8 mouse cellular contexts compared by ENCODE assay signal in the genomic region with DNA sequence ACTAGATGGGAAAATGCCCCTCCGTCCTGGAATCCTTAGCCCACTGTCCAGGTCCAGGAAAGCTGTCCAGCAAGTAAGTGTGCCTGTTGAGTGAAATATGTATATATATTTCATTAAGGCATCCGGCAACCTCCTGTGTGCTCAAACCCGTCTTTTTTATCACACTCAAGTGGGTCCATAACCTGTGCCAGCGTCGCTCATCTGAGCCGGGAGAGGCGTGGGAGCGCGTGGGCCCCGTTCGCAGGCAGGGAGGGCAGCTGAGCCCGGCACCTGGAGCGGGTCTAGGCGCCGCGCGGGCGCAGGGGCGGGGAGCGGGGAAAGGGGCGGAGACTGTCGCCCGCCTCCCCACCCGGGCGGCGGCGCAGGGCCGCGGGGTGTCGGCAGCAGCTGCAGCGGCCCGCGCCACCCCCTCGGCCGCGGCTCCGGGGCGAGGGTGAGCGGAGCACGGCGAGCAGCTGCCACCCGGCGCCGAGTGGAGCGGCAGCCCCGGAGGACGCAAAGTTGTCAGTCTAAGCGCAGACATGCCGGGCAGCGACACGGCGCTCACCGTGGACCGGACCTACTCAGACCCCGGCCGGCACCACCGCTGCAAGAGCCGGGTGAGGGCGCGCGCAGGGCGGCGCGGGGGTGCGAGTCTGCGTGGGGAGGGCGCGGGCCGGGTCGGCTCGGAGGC.
DNase-seq lines count a peak whose midpoint lies in the region; ATAC-seq and TF ChIP-seq lines count a peak whose summit lies in the region.

No protein-coding gene starts in this region.

- H3K27ac ChIP-seq in forebrain, embryonic 11.5 days (ENCODE audit: low read depth, low read length), result peak overlapping the region; percentile 37; the same call in 1 of the 2 replicates
- peak overlapping the region; percentile 81 for H3K27ac ChIP-seq in heart, embryonic 16.5 days (ENCODE audit: low read length)
- H3K27ac ChIP-seq in liver, embryonic 14.5 days, result no peak overlapping the region
- peak overlapping the region; percentile 80 for H3K27ac ChIP-seq in neural tube, embryonic 13.5 days (replicated peaks)
- peak overlapping the region; percentile 3 for H3K27ac ChIP-seq in testis, adult 2 months (ENCODE audit: control insufficient read depth, insufficient read depth, low read depth, low read length)

- H3K27me3 ChIP-seq in forebrain, embryonic 11.5 days (ENCODE audit: control insufficient read depth, insufficient read depth, low read length), result peaks cover 2% of the 10 kb centered on the region; the same call in 1 of the 2 replicates
- H3K27me3 ChIP-seq in heart, embryonic 16.5 days (ENCODE audit: control insufficient read depth, insufficient read depth, low read length), result no peaks in the 10 kb centered on the region
- peaks cover 44% of the 10 kb centered on the region for H3K27me3 ChIP-seq in liver, embryonic 14.5 days (ENCODE audit: control insufficient read depth, insufficient read depth, low read length)
- H3K27me3 ChIP-seq in neural tube, embryonic 13.5 days, result peaks cover 20% of the 10 kb centered on the region
- H3K27me3 ChIP-seq in testis, adult 2 months (ENCODE audit: control insufficient read depth, insufficient read depth, low read length), result no peaks in the 10 kb centered on the region

- DNase-seq in CD4-positive helper T cell, adult 2 months (ENCODE audit: low read depth, low spot score), result peak; percentile 81
- peak; percentile 22 to 27 for DNase-seq in adrenal gland, postnatal 4 days (ENCODE audit: low spot score in 2 of 2)
- no peak for DNase-seq in forebrain, embryonic 11.5 days (ENCODE audit: low spot score)
- DNase-seq in kidney, postnatal 14 days, result peak; percentile 85
- no peak for DNase-seq in liver, embryonic 14.5 days (ENCODE audit: low read depth in 3 of 3, low spot score in 3 of 3)

- H3K9me3 ChIP-seq in forebrain, embryonic 11.5 days (ENCODE audit: control insufficient read depth, low read length), result no peaks in the 10 kb centered on the region
- no peaks in the 10 kb centered on the region for H3K9me3 ChIP-seq in heart, embryonic 16.5 days (replicated peaks; ENCODE audit: control insufficient read depth, low read length)
- no peaks in the 10 kb centered on the region for H3K9me3 ChIP-seq in liver, embryonic 14.5 days (ENCODE audit: control insufficient read depth, low read length)
- H3K9me3 ChIP-seq in neural tube, embryonic 13.5 days, result no peaks in the 10 kb centered on the region

- peak overlapping the region; percentile 72 for H3K4me3 ChIP-seq in forebrain, embryonic 11.5 days (ENCODE audit: low read depth, low read length)
- H3K4me3 ChIP-seq in heart, embryonic 16.5 days (ENCODE audit: low read length), result peak overlapping the region; percentile 66
- peak overlapping the region; percentile 59 to 68 for H3K4me3 ChIP-seq in liver, embryonic 14.5 days (ENCODE audit: insufficient read depth in 1 of 2, low read depth in 2 of 2, low read length in 2 of 2)
- H3K4me3 ChIP-seq in neural tube, embryonic 13.5 days, result peak overlapping the region; percentile 69
- H3K4me3 ChIP-seq in testis, adult 2 months (ENCODE audit: control insufficient read depth, low read depth, low read length), result peak overlapping the region; percentile 84

- H3K4me1 ChIP-seq in forebrain, embryonic 11.5 days (replicated peaks; ENCODE audit: control insufficient read depth, insufficient read depth, low read length), result peaks cover 3% of the 10 kb centered on the region; the same call in 1 of the 2 replicates
- H3K4me1 ChIP-seq in heart, embryonic 16.5 days (ENCODE audit: control insufficient read depth, insufficient read depth, low read length), result peaks cover 17% of the 10 kb centered on the region
- peaks cover 0 to 10% of the 10 kb centered on the region in 2 experiments; a peak in 2 of 4 replicates for H3K4me1 ChIP-seq in liver, embryonic 14.5 days (replicated peaks; ENCODE audit: control insufficient read depth in 2 of 2, insufficient read depth in 2 of 2, low read length in 1 of 2)
- H3K4me1 ChIP-seq in neural tube, embryonic 13.5 days (replicated peaks), result peaks cover 33% of the 10 kb centered on the region
- peaks cover 17% of the 10 kb centered on the region for H3K4me1 ChIP-seq in testis, adult 2 months (ENCODE audit: control insufficient read depth, insufficient read depth, low read length)

- ATAC-seq in forebrain, embryonic 11.5 days (replicated peaks; ENCODE audit: low FRiP score), result peak; percentile 87
- peak; percentile 88 for ATAC-seq in heart, embryonic 16.5 days (replicated peaks; ENCODE audit: extremely low read depth, insufficient read depth, low FRiP score)
- peak; percentile 82 for ATAC-seq in liver, embryonic 14.5 days (ENCODE audit: insufficient read depth)
- ATAC-seq in neural tube, embryonic 13.5 days (ENCODE audit: low read depth), result peak; percentile 89

- no peak for TF ChIP-seq EP300 in liver, embryonic 14.5 days (IDR thresholded peaks at IDR 0.05; ENCODE audit: low read depth)

- TF ChIP-seq CTCF in liver, embryonic 14.5 days (IDR thresholded peaks at IDR 0.05; ENCODE audit: low read depth), result no peak
- TF ChIP-seq CTCF in testis, adult 2 months (IDR thresholded peaks at IDR 0.05; ENCODE audit: control insufficient read depth, insufficient read depth, insufficient replicate concordance, low read depth, low read length), result no peak

- no peaks in the 10 kb centered on the region for H3K36me3 ChIP-seq in forebrain, embryonic 11.5 days (ENCODE audit: control insufficient read depth, insufficient read depth, low read length)
- H3K36me3 ChIP-seq in heart, embryonic 16.5 days (ENCODE audit: control insufficient read depth, insufficient read depth), result no peaks in the 10 kb centered on the region
- no peaks in the 10 kb centered on the region for H3K36me3 ChIP-seq in liver, embryonic 14.5 days (replicated peaks; ENCODE audit: control insufficient read depth, insufficient read depth, low read depth)
- no peaks in the 10 kb centered on the region for H3K36me3 ChIP-seq in neural tube, embryonic 13.5 days
- H3K36me3 ChIP-seq in testis, adult 2 months (ENCODE audit: control insufficient read depth, insufficient read depth, low read length), result no peaks in the 10 kb centered on the region

- peak overlapping the region; percentile 97 for H3K4me2 ChIP-seq in forebrain, embryonic 11.5 days (ENCODE audit: low read depth, low read length, severe bottlenecking)
- H3K4me2 ChIP-seq in heart, embryonic 16.5 days (ENCODE audit: low read depth, low read length), result peak overlapping the region; percentile 86
- H3K4me2 ChIP-seq in liver, embryonic 14.5 days (ENCODE audit: low read depth), result peak overlapping the region; percentile 67
- peak overlapping the region; percentile 91 for H3K4me2 ChIP-seq in neural tube, embryonic 13.5 days

- peak overlapping the region; percentile 67 for H3K9ac ChIP-seq in forebrain, embryonic 11.5 days (ENCODE audit: low read length)
- H3K9ac ChIP-seq in heart, embryonic 16.5 days (ENCODE audit: low read length), result peak overlapping the region; percentile 87
- peak overlapping the region; percentile 50 for H3K9ac ChIP-seq in liver, embryonic 14.5 days (replicated peaks)
- H3K9ac ChIP-seq in neural tube, embryonic 13.5 days, result peak overlapping the region; percentile 87

- peak; percentile 18; the same call in 1 of the 2 replicates for TF ChIP-seq POLR2A in testis, adult 2 months (IDR thresholded peaks at IDR 0.05; ENCODE audit: control insufficient read depth, low read depth, low read length)

- WGBS in forebrain, embryonic 11.5 days, result under 1% methylated on average over 71 of the region's 71 CpGs
- under 1% methylated on average over 64 of the region's 71 CpGs for WGBS in heart, embryonic 16.5 days
- under 1% methylated on average over 64 of the region's 71 CpGs for WGBS in liver, embryonic 14.5 days (ENCODE audit: insufficient replicate concordance)
- WGBS in neural tube, embryonic 13.5 days, result under 1% methylated on average over 65 of the region's 71 CpGs

Comparison
In these comparisons a context has a peak if more than half of its experiments do, and no peak if none do; other contexts are left out.
1. DNase-seq: peak in CD4-positive helper T cell, adult 2 months (single experiment), adrenal gland, postnatal 4 days (2 of 2) and kidney, postnatal 14 days (single experiment); none in forebrain, embryonic 11.5 days (single experiment) and liver, embryonic 14.5 days (0 of 3).
2. Peak in every context shown above with its lines, with median percentiles within 50 percentile points of each other: ATAC-seq, H3K4me2 ChIP-seq, H3K4me3 ChIP-seq and H3K9ac ChIP-seq.